Mouse (Mus musculus) adrenal gland, postnatal 36 days (tissue): ENCODE measurements around the gene Pdxk. TPM values are rescaled to one million over a fixed set of nuclear protein-coding genes. Genes with fewer than 3 reads are reported as not detected.

ENCODE experiments used
- DNase-seq, 2 experiments: peaks; one replicate each; pipeline ENCODE4 v3.0.0; 2021; ENCODE audit warnings: mixed read lengths in 1 of 2
- total RNA-seq, 2 experiments: library from RNA; stranded (reverse); gene quantifications; 2 replicates each; pipeline ENCODE4 v1.2.3; 2021

The Pdxk gene
- total RNA-seq, 2 experiments from 2014 or later: 26.4 to 27.3 TPM

DNA sequence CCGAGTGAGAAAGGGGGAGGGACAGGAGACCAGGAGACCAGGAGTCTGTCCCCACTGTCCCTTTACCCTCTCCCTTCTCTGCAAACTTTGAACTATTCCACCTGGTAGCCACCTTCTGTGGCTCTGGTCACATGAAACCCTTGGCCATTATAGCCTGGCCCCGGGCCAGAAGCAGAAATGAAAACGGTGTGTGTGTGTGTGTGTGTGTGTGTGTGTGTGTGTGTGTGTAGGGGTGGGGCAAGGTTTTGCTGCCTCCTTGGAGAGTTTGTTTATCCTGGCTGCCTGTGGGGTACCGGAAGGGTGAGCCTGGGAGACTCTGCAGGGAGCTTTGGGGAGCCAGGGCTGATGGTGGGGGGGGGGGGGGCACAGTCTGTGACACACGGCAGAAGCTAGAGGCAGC lies 4.3 kb downstream of the Pdxk start:
- DNase-seq: no peak

DNA sequence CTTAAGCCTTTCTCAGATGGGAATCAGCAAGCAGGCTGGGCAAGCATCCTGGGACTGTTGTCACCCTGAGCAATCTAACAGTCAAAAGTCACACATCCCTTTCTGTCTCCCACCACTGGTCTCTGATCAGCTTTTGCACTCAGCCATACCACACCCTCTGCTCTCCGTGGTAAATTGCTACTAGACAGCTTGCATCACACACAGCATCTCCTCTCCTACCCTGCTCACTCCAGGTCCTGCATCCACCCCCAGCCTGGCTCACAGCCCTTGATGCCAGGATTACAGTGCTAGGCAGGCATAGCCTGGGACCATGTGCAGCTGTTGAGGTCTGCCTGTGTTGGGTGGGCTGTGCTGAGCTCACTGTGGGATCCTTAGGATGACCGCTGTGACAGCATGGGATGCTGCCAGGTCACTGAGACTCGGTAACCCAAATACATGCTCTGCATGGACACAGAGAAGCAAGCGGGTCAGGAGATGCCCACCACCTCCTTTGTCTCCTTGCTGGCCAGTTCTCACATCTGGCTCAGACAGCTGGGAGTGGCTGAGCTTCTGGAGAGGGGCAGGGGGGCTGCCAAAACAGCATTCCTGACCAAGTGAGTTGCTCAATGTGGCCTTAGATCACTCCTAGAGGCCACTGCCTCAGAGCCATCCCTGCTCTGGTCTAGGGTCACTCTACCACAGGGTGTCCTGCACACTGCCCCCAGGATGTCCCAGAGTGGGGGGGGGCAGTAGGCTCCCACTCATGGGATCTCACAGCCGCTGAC lies 6.2 kb downstream of the Pdxk start:
- no peak for DNase-seq

DNA sequence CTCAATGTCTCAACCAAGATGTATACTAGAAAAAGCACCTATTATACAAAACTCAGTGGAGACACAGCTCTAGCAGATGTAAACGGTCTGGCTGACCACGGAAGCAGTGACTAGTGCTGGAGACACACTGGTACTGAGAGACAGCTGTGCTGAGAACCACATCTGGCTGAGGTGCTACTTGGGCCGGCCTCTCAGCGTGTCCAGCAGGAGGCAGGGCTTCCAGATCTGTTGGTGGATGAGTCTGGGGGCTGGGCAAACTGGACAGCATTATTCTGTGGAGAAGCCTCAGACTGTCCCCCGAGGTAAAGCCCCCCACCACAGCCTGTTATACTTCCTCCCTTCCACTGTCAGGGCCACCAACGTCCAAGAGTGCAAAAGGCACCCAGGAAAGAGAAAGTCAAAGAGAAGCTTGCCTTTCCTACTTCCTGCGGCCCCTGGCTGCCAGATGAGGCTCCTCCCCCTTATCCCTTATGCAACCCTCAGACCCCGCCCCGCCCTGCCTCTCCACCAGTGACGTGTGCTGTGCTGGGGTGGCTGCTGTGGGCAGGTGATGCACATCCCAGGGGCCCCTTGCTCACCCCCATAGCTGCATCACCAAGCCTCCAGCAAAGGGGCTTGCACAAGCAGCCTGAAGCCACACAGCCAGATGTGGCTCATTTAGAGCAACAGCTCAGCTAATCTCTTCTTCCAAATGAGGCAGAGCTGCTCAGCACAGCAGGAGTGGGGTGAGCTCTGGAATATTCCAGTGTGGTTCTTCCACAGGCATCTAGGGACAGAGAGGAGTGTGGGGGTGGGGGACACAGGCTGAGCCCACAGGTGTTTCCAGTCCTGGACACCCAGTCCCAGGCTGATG lies 7.1 kb downstream of the Pdxk start:
- DNase-seq: peak; percentile 60 to 71

DNA sequence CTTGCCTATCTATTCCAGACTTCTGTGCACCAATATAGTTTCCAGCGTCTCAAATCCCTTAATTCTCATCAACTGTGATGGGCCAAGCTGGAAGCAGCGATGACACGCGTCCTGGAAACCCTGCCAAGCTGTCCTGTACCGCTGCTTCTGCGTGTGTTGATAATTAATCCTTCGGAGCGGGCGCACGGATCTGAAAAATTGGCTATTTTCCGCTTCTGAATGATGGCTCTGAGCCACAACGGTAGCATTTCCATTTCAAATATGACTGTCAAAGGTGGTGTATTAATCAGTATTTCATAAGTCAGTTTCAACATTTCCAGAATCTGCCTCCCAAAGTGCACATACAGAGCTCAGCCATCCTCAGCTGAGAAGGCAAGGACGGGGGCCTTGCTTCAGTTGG lies 8.1 kb downstream of the Pdxk start:
- no peak for DNase-seq

DNA sequence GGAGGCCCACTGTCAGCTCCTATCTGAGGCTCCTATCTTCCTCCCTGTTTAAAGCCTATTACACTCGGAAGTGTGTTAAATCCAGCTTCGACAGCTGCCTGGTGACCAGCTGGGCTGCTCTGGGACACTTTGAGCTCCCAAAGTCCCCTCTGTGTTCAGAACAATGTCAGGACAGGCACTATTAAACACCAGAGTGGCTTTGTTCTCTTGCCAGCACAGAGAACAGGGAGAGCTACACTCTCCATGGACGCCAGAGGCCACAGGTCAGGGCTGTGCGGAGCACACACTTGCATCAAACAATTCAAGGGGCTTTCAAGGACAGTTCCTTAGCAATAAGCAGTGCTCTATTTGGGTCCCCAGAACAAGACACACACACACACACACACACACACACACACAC lies 12.1 kb downstream of the Pdxk start:
- DNase-seq: peak; percentile 49 to 71

DNA sequence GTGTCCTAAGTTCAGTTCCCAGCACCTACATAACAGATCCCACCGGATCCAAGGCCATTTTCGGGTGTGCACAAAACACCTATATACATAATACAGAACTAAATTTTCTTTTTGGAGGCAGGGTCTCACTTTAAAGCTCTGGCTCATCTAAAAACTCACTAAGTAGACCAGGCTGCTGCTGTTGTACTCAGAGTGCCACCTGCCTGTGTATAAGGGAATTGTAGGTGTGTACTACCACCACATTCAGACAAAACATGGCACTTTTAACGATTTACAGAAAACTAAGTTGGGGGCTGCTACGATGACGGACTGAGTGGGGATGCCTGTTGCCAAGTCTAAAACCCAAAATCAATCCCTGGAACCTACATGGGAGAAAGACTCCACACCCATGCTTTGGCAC lies 14.0 kb downstream of the Pdxk start:
- no peak for DNase-seq

DNA sequence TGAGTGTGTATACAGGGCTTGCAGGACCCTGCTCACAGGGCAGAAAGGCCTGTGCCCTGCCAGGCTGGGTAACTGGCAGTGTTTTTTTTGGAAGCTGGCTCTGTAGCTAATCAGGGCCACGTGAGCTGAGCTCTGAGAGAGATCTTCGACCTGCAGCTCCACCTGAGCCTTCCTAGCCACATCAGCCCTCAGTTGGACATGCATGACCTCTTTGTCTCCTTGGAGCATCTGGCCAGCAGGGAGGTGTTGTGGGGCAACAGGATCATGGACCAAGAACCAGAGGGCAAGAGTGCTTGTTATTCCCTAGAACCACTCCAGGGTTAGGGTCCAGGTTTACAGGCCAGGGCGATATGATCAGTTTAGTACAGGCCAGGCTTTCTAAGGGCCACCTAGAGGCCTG lies 17.4 kb downstream of the Pdxk start:
- DNase-seq: no peak

DNA sequence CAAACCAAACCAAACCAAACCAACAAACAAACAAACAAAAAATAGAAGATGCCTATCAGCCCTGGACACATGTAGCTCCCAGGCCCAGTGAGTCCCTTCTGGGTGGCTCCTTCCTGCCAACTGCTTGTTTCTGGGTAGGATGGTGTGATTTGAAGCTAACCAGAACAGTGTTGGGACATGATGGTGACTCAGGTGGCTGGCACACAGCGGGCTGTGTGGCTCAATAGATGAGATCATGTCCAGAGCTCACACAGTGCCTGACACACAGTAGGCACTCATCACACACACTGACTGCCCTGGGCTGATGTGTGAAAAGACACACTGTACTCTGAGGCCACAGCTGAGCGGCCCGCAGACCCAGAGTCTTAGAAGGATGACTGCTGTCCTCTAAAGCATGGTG lies 18.6 kb downstream of the Pdxk start:
- peak in 1 of 2 experiments; percentile 40 for DNase-seq

DNA sequence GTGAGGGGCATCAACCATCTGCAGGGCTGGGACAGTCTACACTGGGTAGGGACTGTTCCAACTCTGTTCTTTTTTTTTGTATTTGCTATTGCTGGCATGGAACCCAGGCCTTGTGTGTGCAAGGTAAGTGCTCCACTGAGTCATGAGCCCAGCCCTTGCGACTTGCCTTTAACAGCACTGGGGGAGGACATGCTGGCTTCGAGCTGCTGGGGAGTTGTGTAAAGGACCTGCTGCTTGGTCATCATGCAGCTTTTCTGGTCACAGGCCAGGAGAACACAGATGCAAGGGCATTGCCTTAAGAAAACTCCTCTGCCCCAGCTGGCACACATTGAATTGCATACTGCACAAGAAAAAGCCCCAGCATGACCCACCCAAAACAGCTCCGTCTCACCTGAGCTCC lies 22.5 kb downstream of the Pdxk start:
- peak in 1 of 2 experiments; percentile 44 for DNase-seq

DNA sequence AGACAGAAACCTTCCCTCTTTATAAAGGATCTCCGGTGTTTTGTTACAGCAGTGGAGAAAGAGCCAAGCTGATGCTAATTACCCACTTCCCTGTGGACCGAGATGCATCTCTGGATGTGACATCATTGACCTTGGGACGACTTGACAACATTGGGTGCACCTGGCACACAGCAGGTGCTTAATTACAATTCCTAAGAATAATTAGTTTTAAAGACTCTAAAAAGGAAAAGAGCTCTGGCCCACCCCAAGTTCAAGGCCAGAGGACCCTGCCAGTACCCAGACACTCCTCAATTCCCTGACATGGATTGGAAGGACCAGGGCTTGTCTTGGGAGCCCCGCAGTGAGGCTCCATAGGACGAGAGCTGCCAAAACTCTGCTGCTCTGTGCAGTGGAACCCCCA lies 23.2 kb downstream of the Pdxk start:
- no peak for DNase-seq

DNA sequence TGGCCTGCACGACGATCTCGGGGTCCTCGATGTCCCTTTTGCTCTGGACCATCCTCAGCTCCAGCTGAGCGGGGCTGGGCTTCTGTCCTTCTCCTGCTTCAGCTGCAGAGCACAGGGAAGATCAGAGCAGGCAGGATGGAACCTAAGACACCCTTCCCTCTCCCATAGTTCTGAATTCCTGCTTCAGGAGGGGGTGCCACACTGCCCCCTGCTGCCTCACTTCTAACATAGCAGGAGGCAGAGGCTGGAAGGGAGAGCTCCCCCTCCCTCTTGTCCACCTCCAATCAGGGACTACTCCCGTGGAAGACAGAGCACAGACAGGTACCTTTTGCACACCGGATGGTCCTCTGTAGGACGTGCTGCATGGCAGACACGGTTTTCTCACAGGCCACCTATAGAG lies 24.0 kb downstream of the Pdxk start:
- DNase-seq: peak in 1 of 2 experiments; percentile 47

DNA sequence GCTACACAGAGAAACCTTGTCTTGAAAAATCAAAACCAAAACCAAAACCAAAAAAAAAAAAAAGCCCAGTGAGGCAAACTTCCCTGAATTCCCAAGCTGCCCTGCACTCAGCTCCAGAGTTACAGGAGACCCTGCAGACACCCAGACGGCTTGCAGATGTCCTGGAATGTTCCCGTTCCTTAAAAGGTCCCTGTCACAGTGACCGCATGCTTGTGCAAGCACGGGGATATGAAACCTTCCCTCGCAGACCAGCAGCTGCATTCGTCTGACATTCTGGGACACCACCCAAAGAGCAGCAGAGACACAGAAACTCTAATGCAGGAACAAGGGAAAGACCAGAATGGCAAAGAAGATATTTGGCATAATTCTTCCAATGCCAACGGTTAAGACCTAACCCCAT lies 24.8 kb downstream of the Pdxk start:
- no peak for DNase-seq

DNA sequence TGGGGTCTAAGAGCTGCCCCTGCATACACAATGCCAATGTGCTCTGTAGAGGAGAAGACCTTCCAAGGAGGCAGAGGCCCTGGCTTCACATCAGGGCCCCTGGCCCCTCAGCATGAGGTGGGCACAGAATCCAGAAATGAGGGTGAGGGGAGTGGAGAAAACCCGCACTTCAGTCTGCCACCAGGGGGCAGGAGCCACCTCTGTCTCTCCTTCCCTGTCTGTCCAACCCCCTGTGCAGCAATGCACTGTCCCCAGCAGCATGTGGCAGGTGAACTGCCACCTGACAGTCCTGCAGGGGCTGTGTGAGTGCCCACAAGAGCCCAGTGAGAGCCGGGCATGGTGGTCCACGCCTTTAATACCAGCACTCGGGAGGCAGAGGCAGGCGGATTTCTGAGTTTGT lies 25.2 kb downstream of the Pdxk start:
- DNase-seq: no peak

DNA sequence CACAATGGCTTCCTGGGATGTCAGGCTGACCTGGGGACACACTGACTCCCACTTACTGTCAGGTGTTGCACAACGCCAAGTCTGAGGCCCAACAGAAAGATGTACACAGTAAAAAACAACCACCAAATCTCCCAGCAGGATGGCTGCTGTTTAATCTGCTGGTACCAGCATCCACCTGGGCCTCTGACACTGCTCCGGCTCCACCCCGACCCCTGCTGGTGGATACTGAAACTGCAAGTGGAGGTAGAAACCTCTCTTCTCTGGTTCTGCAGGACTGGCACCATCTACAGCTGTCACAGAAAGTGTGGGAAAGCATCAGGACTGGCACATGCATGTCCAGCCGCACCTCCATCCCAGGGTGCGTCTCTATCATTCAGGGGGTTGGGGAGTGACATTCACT lies 26.7 kb downstream of the Pdxk start:
- DNase-seq: peak; percentile 85 to 90

DNA sequence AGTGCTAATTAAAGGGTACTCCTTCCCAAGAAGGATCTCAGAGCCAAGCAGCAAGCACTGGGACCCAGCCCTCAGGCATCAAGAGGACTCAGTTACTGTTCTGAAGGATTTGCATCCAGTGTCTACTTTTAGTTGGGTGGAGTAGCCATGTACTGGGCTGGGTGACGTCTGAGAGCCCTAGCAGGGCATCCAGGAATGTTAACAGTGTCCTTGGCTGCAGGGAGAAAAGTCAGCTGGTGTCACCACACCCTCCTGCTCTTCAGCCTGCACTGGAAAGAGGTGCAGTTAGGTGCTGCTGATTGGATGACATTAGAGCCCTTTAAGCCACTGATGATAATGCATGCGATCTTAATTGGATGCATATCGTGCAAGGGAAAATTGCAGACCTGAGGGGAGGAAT lies 31.9 kb downstream of the Pdxk start:
- no peak for DNase-seq

DNA sequence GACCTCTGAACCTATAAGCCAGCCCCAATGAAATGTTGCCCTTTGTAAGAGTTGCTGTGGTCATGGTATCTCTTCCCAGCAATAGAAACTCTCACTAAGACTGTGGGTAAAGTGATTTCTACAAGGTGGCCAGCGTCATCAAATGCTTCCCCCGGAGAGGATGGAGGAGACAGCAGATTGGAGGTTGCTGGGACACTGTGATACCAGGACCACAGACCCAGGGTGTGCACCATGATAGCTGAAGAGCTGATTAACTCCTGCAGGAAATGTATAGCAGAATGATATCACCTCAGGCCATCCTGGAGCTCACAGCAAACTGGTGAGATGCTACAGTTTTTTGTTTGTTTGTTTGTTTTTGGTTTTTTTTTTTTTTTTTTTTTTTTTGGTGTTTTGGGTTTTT lies 35.0 kb downstream of the Pdxk start:
- DNase-seq: no peak

DNA sequence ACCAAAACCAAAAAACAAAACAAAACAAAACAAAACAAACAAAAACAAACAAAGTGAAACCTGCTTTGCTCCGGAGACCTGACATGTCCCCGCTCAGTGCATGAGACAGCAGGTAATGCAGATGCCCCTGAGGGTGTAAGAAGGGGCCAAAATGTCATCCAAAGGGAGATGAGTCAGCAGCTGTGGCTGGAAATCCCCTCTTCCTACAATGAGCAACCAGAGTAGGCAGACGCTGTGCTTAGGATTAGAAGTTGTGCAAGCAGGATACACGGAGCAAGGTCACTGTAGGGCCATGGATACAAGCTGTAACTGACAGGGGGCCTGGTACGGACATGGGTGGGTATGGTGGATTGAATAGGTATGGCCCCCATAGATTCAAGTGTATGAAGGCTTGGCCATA lies 35.6 kb downstream of the Pdxk start:
- peak; percentile 30 to 44 for DNase-seq

DNA sequence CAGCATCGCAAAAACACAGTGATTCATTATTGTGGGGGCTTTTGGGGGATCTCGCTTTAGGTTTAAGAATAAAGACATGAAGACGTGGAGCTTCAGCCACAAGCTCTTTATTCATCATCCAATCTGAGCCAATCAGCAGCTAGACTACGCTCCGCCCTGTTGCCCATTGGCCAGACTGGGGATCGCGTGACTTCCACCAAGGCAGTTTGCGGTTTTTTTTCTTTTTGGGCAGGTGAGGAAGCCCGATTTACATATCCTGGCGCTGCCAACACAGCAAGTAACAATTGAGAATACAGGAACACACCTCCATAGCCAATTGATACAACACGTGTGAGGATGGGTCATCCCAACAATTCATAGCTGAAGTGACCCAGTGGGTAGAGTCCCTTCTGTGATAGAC lies 36.7 kb downstream of the Pdxk start:
- DNase-seq: no peak

DNA sequence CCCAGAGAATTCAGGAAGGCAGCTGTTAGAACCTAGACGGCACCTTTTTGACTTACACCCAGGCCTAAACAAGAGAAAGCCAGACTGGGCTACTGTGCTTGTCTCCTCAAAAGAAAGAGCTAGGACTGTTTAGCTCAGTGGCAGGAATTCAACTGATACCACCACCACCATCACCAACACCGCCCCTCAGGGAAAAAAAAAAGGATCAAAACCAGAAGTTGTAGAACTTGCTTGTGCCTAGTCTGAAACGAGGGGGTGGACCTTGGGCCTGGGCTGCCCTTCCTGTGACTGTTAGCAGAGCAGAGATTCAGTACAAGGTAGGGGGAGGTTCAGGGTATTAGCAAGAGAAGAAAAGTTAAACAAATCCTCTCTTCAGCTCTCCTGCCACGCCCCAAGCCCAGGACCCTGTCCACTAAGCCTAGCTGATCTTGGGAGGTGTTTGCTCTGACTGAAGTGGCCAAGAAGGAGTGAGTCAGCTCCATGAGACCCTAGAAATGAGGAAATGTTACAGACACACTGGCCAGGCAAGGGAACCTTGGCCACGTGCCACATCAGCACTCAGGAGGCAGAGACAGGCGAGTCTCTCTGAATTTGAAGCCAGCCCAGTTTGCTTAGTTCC lies 38.5 kb downstream of the Pdxk start:
- peak; percentile 54 to 55 for DNase-seq

DNA sequence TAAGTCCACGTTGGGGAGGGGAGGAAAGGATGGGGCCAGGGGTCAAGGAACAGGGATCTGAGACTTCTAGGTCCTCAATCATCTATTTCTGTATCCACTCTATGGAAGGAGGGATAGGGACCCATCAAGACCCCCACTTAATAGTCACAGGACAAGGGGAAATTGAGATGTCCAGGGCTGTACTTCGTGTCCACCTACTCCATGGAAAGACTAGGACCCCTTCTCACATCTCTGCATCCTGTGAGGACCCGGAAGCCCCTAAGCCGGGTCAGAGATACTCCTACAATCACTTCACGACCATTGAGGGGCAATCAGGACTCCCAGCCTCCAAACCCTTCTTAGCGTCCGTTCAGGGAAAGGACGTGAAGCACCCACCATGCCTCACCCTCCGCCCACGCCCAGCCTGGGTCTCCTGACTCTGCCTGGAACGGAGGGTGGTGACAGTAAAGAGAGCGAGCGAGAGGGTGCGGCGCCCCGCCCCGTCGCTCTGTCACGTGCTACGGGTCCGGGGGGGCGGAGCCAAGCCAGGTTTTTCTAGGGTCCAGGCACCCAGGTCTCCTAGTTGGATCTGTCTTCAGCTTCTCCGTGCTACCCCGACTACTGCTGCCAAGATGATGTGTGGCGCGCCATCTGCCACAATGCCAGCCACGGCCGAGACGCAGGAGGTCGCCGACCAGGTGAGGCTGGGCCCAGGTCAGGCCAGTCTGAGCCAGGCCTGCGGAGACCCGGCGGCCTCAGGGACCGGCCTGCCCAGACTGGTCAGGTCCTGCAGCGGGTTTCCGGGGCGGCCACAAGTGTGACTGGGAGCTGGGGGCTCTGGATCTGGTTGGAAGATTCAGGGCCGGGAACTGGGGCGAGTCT lies 39.4 kb downstream of the Pdxk start, which contains the start of gene Cstb:
Cstb (plus strand) TSS at position 489 of the 861 bp plus-strand sequence.
- peak; percentile 91 to 94 for DNase-seq

DNA sequence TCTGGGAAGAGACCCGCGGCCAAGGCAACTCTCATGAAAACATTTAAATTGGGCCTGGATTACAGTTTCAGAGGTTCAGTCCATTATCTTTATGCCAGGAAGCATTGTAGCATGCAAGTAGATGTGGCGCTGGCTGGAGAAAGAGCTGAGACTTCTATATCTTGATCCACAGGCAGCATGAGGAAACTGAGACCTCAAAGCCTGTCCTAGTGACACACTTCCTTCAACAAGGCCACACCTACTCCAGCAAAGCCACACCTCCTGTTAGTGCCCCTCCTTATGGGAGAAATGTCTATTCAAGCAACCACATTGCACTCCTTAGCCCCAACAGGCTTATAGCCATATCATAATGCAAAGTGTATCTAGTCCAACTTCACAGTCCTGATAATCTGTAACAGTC lies 42.2 kb downstream of the Pdxk start:
- DNase-seq: no peak

DNA sequence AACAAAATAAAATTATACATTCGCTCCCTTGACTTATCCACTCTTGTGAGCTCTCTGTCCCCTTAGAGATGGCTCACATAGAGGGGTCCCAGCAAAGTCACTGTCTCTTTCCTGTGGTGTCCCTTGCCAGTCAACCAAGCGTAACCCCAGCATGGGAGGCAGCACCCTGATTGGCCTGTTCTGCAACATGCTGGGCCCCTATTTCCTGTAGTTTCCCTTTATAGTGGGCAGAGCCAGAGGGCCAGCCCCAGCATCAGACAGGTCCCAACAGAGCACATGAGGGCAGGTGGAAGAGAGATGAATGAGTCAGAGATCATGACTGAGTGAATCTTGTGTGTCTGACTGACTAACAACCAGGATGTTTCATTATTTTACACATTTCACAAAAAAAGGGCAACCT lies 43.8 kb downstream of the Pdxk start:
- no peak for DNase-seq
